Mouse (Mus musculus): Measurements from ENCODE around the gene Ndst2. TPM values are rescaled to one million over a fixed set of nuclear protein-coding genes. Genes with fewer than 3 reads are reported as not detected.

Gene Ndst2
- polyA plus RNA-seq, 1 experiment from 2014 or later, result 19.1 TPM

DNA sequence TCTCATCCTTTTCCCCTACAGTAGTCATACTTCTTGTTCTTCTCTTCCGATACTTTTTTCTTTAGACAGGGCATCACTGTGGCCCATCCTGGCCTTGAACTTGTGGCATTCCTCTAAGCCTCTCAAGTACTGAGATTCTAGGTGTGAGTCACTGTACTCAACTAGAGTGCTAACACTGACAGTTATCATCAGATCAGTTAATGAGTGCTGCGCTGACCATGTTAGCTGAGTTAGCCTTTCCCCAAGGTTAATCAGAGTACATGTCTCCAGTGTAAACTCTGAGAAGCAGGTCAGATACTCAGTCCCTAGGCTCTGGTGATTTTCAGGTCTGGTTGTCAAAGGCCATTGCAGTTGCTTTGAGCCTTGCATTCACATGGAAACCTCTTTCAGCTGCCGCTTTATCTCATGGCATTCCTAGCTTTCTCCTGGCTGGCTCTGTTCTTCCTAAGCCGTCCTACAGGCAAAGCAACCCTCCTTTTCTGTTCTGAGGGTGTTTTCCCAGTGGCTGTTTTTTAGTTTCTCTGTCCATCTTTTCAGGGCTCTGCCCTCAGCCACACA lies 15.2 kb upstream of the Ndst2 start:
- Histone ChIP-seq H3K9ac (ENCODE audit: low read depth, low read length) (no peak overlapping the region), H3K27ac (ENCODE audit: low read depth, low read length) (peak overlapping the region; percentile 84), H3K4me2 (no peak overlapping the region), H3K36me3 (ENCODE audit: control insufficient read depth, insufficient read depth, low read length) (peaks cover 8% of the 10 kb centered on the region), H3K4me3 (ENCODE audit: low read depth, low read length) (no peak overlapping the region), H3K4me1 (ENCODE audit: control insufficient read depth, insufficient read depth, low read length) (peaks cover 23% of the 10 kb centered on the region), H3K9me3 (replicated peaks; ENCODE audit: control insufficient read depth, low read length) (no peaks in the 10 kb centered on the region), H3K27me3 (ENCODE audit: control insufficient read depth, insufficient read depth, low read length) (no peaks in the 10 kb centered on the region)
- 47% methylated on average over 4 of the region's 4 CpGs for WGBS (ENCODE audit: insufficient replicate concordance)
- ATAC-seq (replicated peaks; ENCODE audit: insufficient number of reproducible peaks, low FRiP score, low TSS enrichment), result no peak

DNA sequence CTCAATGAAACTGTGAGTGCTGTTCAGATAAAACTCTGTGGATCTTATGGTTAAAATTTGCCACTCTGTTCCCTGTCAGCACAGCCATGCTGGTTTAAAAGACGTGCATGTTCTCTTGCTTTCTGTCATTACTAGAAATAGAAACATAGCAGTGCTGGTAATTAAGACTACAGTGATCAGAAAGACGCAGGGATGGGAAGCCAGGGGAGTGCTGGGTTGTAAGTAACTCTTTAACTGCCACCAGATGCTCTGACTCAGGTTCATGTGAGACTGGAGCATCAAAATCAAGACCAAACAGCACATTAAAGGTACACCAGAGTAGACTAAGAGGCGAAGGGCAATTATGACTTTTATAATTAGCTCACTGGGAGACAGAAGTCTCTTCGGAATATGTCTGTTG lies 14.0 kb upstream of the Ndst2 start:
- no peak for ATAC-seq (replicated peaks; ENCODE audit: insufficient number of reproducible peaks, low FRiP score, low TSS enrichment)
- Histone ChIP-seq H3K27me3 (ENCODE audit: control insufficient read depth, insufficient read depth, low read length) (no peaks in the 10 kb centered on the region), H3K9me3 (replicated peaks; ENCODE audit: control insufficient read depth, low read length) (no peaks in the 10 kb centered on the region), H3K4me1 (ENCODE audit: control insufficient read depth, insufficient read depth, low read length) (peaks cover 23% of the 10 kb centered on the region), H3K4me3 (ENCODE audit: low read depth, low read length) (no peak overlapping the region), H3K36me3 (ENCODE audit: control insufficient read depth, insufficient read depth, low read length) (peaks cover 9% of the 10 kb centered on the region), H3K4me2 (no peak overlapping the region), H3K27ac (ENCODE audit: low read depth, low read length) (no peak overlapping the region), H3K9ac (ENCODE audit: low read depth, low read length) (no peak overlapping the region)
- WGBS (ENCODE audit: insufficient replicate concordance), result 59% methylated on average over 4 of the region's 4 CpGs

DNA sequence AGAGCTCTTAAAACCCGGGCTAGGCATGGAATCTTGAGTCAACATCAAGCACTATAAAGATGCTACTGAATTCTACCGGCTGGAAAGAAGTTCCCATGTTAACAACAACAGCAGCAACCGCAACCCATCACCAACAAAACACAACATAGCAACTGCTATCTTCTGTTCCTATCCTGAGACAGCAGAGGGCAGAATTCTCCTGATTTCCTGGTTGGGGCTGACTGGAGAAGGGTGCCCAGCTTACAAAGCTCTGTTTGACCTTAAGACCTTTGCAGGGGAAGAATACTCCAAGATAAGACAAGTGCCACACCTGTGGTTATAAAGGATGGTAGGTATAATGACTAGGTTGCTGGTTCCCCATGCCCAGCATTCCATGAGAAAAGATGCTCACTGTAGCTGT lies 12.6 kb upstream of the Ndst2 start:
- no peak overlapping the region for H3K4me3 ChIP-seq (ENCODE audit: low read depth, low read length)
- H3K27me3 ChIP-seq (ENCODE audit: control insufficient read depth, insufficient read depth, low read length), result no peaks in the 10 kb centered on the region
- peaks cover 11% of the 10 kb centered on the region for H3K36me3 ChIP-seq (ENCODE audit: control insufficient read depth, insufficient read depth, low read length)
- peaks cover 23% of the 10 kb centered on the region for H3K4me1 ChIP-seq (ENCODE audit: control insufficient read depth, insufficient read depth, low read length)
- 84% methylated on average over 3 of the region's 3 CpGs for WGBS (ENCODE audit: insufficient replicate concordance)
- no peak overlapping the region for H3K9ac ChIP-seq (ENCODE audit: low read depth, low read length)
- no peak overlapping the region for H3K4me2 ChIP-seq
- H3K9me3 ChIP-seq (replicated peaks; ENCODE audit: control insufficient read depth, low read length), result no peaks in the 10 kb centered on the region
- no peak for ATAC-seq (replicated peaks; ENCODE audit: insufficient number of reproducible peaks, low FRiP score, low TSS enrichment)
- no peak overlapping the region for H3K27ac ChIP-seq (ENCODE audit: low read depth, low read length)

DNA sequence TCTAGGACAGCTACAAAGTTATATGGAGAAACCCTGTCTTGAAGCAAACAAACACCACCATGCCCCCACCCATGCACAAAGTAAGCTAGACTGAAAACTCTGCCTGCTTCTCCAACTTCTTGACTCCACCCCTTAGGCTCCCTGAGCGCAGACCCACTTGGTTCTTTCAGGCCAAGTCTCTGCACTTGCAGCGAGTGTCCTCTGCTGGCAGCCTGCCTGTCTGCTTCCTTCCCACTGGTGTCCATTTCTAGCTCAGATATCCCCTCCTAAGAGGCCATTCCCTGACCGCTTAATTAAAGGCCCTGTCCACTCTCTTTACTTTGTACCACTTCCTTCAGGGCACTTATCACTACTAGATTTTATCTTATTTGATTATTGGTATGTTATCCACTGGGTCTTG lies 9.3 kb upstream of the Ndst2 start:
- H3K4me1 ChIP-seq (ENCODE audit: control insufficient read depth, insufficient read depth, low read length), result peaks cover 8% of the 10 kb centered on the region; the same call in 1 of the 2 replicates
- no peak for ATAC-seq (replicated peaks; ENCODE audit: insufficient number of reproducible peaks, low FRiP score, low TSS enrichment)
- no peak overlapping the region for H3K27ac ChIP-seq (ENCODE audit: low read depth, low read length)
- no peak overlapping the region for H3K4me2 ChIP-seq
- H3K4me3 ChIP-seq (ENCODE audit: low read depth, low read length), result no peak overlapping the region
- H3K36me3 ChIP-seq (ENCODE audit: control insufficient read depth, insufficient read depth, low read length), result peaks cover 17% of the 10 kb centered on the region
- no peak overlapping the region for H3K9ac ChIP-seq (ENCODE audit: low read depth, low read length)
- no peaks in the 10 kb centered on the region for H3K27me3 ChIP-seq (ENCODE audit: control insufficient read depth, insufficient read depth, low read length)
- H3K9me3 ChIP-seq (replicated peaks; ENCODE audit: control insufficient read depth, low read length), result no peaks in the 10 kb centered on the region
- WGBS (ENCODE audit: insufficient replicate concordance), result 79% methylated on average over 3 of the region's 3 CpGs

DNA sequence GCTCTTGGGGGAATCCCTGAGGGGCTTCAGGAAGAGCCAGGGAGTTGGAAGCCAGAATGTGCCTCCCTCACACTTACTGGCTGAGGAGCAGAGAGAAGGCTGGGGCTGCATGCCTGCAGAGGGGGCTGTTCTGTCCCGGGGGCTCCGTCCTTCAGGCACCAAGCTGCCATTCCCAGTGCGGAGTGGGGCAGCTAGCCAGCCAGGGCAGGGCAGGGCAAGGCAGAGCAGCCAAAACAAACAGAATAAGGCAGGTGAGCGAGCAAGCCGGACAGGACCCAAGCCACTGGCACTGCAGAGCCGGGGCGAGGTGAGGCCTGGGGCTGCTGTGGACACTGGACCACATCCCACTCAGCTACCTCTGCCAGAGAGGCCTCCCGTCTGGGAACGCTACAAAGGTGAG lies 6.9 kb upstream of the Ndst2 start:
- Histone ChIP-seq H3K4me2 (no peak overlapping the region), H3K27me3 (ENCODE audit: control insufficient read depth, insufficient read depth, low read length) (no peaks in the 10 kb centered on the region), H3K27ac (ENCODE audit: low read depth, low read length) (no peak overlapping the region), H3K9ac (ENCODE audit: low read depth, low read length) (no peak overlapping the region), H3K9me3 (replicated peaks; ENCODE audit: control insufficient read depth, low read length) (no peaks in the 10 kb centered on the region), H3K36me3 (ENCODE audit: control insufficient read depth, insufficient read depth, low read length) (peaks cover 27% of the 10 kb centered on the region), H3K4me3 (ENCODE audit: low read depth, low read length) (no peak overlapping the region), H3K4me1 (ENCODE audit: control insufficient read depth, insufficient read depth, low read length) (peaks cover 10% of the 10 kb centered on the region; the same call in 1 of the 2 replicates)
- WGBS (ENCODE audit: insufficient replicate concordance), result 86% methylated on average over 9 of the region's 9 CpGs
- no peak for ATAC-seq (replicated peaks; ENCODE audit: insufficient number of reproducible peaks, low FRiP score, low TSS enrichment)

DNA sequence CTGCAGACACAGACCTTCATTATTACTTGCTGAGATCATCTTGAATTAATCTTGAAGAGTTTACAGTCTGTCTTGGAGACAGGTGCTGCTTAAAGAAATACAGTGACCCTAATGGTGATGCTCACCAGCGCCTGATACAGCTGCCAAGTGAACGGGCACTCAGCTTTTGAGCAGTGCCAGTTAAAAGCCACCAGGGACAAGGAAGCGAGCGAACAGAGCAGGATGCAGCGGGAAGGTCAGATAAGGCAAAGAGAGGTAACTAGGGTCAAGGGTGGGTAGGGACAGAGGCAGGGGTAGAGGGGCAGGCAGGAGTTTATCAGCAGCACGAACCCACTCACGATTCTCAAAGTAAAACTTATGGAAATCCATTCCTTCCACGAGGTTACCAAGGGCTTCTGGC lies 4.1 kb upstream of the Ndst2 start:
- Histone ChIP-seq H3K27ac (ENCODE audit: low read depth, low read length) (0 out of 2 replicates have a peak overlapping the region, but pooled peaks have one; percentile 10), H3K36me3 (ENCODE audit: control insufficient read depth, insufficient read depth, low read length) (peaks cover 28% of the 10 kb centered on the region), H3K9me3 (replicated peaks; ENCODE audit: control insufficient read depth, low read length) (no peaks in the 10 kb centered on the region), H3K4me1 (ENCODE audit: control insufficient read depth, insufficient read depth, low read length) (peaks cover 22% of the 10 kb centered on the region), H3K4me2 (no peak overlapping the region), H3K27me3 (ENCODE audit: control insufficient read depth, insufficient read depth, low read length) (no peaks in the 10 kb centered on the region), H3K4me3 (ENCODE audit: low read depth, low read length) (no peak overlapping the region), H3K9ac (ENCODE audit: low read depth, low read length) (peak overlapping the region; percentile 16; the same call in 1 of the 2 replicates)
- 60% methylated on average over 8 of the region's 8 CpGs for WGBS (ENCODE audit: insufficient replicate concordance)
- no peak for ATAC-seq (replicated peaks; ENCODE audit: insufficient number of reproducible peaks, low FRiP score, low TSS enrichment)

DNA sequence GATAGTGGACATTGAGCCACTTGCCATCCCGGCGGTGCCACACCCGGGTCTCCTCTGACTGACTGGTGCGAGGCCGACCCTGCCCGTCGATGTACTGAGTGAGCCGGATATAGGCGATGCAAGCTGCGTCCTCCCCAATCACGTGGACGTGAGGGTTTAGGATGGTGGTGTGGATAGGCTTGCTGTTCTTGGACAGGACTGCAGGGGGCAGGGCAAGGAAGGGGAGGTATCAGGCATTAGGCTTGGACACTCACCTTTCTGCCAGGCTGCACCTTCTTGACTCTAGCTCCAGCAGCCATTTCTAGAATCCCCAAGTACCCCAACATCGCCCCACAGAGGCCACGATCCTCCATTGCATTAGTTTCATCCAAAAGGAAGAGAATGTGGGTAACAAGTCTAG lies 2.9 kb upstream of the Ndst2 start:
- Histone ChIP-seq H3K4me1 (ENCODE audit: control insufficient read depth, insufficient read depth, low read length) (peaks cover 22% of the 10 kb centered on the region), H3K4me2 (no peak overlapping the region; the same call in 1 of the 2 replicates), H3K9ac (ENCODE audit: low read depth, low read length) (no peak overlapping the region), H3K27ac (ENCODE audit: low read depth, low read length) (no peak overlapping the region), H3K36me3 (ENCODE audit: control insufficient read depth, insufficient read depth, low read length) (peaks cover 22% of the 10 kb centered on the region), H3K9me3 (replicated peaks; ENCODE audit: control insufficient read depth, low read length) (no peaks in the 10 kb centered on the region), H3K4me3 (ENCODE audit: low read depth, low read length) (no peak overlapping the region), H3K27me3 (ENCODE audit: control insufficient read depth, insufficient read depth, low read length) (no peaks in the 10 kb centered on the region)
- ATAC-seq (replicated peaks; ENCODE audit: insufficient number of reproducible peaks, low FRiP score, low TSS enrichment), result no peak
- 34% methylated on average over 14 of the region's 14 CpGs for WGBS (ENCODE audit: insufficient replicate concordance)

DNA sequence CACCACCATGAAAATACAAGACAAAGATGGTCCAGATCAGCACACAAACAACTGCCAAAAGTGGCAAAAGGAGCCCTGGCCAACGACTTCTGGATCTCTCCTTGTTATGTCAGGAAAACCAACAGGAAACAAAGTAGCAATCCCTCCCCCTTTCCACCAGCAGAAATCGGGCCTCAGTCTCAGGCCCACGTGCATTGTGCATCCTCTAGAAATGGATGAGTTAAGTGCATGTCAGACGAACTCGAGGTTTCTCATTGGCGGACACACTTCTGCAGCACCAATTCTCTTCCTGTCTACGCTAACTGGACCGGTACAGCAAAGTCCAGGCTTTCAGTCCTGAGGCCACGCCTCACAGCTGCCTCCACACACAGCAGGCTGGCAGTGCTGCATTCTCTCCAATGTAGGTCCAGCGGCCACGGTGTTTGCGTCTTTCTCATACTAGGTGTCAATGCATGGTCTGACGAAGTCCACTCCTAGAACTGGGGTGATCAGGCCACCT lies 1.6 kb upstream of the Ndst2 start:
- Histone ChIP-seq H3K9me3 (replicated peaks; ENCODE audit: control insufficient read depth, low read length) (no peaks in the 10 kb centered on the region), H3K36me3 (ENCODE audit: control insufficient read depth, insufficient read depth, low read length) (peaks cover 20% of the 10 kb centered on the region), H3K27ac (ENCODE audit: low read depth, low read length) (0 out of 2 replicates have a peak overlapping the region, but pooled peaks have one; percentile 16), H3K4me3 (ENCODE audit: low read depth, low read length) (no peak overlapping the region), H3K4me1 (ENCODE audit: control insufficient read depth, insufficient read depth, low read length) (peaks cover 22% of the 10 kb centered on the region), H3K27me3 (ENCODE audit: control insufficient read depth, insufficient read depth, low read length) (no peaks in the 10 kb centered on the region), H3K9ac (ENCODE audit: low read depth, low read length) (no peak overlapping the region), H3K4me2 (no peak overlapping the region)
- WGBS (ENCODE audit: insufficient replicate concordance), result 78% methylated on average over 13 of the region's 13 CpGs
- ATAC-seq (replicated peaks; ENCODE audit: insufficient number of reproducible peaks, low FRiP score, low TSS enrichment), result no peak

DNA sequence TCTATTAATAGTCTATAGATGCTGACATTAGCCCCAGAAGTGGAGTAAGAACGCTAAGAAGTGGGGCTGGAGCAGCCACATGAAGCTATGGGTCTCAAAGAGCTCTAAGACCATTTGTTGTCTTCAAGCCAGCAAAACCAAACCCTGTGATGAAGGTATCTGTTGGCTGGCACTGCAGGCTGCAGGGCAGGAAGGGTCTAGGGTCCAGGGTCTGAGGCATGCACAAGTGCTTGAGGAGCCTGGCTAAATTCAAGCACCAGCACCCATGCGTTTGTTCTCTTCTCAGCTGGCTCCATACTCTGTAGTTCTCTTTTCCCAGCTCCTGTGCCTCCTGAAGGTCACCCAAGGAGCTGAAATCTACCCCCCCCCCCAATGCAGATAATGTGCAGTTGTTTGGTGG lies 690 bp upstream of the Ndst2 start:
- WGBS (ENCODE audit: insufficient replicate concordance), result 58% methylated on average over 2 of the region's 2 CpGs
- Histone ChIP-seq H3K9me3 (replicated peaks; ENCODE audit: control insufficient read depth, low read length) (no peaks in the 10 kb centered on the region), H3K27ac (ENCODE audit: low read depth, low read length) (peak overlapping the region; percentile 89), H3K36me3 (ENCODE audit: control insufficient read depth, insufficient read depth, low read length) (peaks cover 21% of the 10 kb centered on the region), H3K4me3 (ENCODE audit: low read depth, low read length) (no peak overlapping the region), H3K4me1 (ENCODE audit: control insufficient read depth, insufficient read depth, low read length) (peaks cover 22% of the 10 kb centered on the region), H3K4me2 (no peak overlapping the region; the same call in 1 of the 2 replicates), H3K9ac (ENCODE audit: low read depth, low read length) (no peak overlapping the region), H3K27me3 (ENCODE audit: control insufficient read depth, insufficient read depth, low read length) (no peaks in the 10 kb centered on the region)
- ATAC-seq (replicated peaks; ENCODE audit: insufficient number of reproducible peaks, low FRiP score, low TSS enrichment), result no peak

All from heart, embryonic 11.5 days (tissue).